Mouse (Mus musculus): ENCODE measurements around the gene Klhl21. TPM values are rescaled to one million over a fixed set of nuclear protein-coding genes. Genes with fewer than 3 reads are reported as not detected.

The Klhl21 gene
- polyA plus RNA-seq, 1 experiment, result 20.5 TPM

- no peak for DNase-seq (ENCODE audit: low read depth)
Measured at GRCm38 (mm10) chr4:151995371-151996172, 13.0 kb upstream of the Klhl21 start.

DNA sequence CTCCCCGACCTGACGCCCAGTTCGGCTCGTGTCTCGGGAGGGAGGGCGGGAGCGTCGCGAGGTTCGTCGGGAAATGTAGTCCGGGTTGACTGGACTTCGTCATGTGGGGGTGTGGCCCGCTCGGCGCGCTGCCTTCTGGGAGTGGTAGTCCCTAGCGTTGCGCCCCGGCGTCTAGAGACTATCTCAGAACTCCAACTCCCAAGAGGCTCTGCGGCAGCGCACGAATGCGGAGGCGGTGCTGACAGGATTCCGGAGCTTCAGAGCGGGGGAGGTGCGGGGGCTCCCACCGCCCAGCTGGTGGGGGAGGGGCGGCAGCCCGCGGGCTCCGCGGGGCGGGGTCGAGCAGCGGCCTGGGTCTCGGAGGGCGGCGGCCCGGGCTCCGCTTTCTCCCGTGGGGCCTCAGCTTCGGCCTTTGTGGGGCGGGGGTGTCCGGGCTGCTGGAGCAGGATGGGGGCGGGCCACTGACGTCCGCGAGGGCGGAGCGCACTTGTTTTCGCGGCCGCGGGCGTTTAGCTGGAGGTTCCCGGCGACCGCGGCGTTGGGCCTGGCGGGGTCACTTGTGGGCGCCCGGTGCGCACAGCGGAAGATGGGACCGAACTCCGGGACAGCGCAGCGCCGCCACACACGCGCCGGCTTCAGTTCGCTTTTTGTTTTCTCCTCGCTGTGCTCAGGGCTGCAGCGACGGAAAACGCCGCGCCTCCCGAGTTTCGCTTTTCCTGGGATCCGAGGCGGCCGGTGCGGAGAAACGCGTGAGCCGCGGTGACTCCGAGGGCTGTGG is 12.2 kb upstream of the Klhl21 start, which contains the start of gene Phf13:
Phf13 (minus strand) TSS at position 86 of the 778 bp plus-strand sequence.
- peak; percentile 72 for DNase-seq (ENCODE audit: low read depth)

DNA sequence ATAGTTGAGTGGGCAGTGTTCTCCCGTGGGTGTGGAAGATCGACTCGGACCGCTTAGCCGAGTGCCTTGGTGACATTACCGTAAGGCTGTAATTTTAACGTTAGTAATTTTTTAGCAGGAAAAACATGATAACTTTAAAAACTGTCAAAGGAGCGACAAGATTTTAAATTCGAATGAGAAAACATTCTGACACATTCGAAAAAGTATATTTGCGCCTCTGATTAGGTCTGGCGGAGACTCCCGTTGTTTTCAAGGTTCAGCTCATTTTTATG is 11.7 kb upstream of the Klhl21 start:
- DNase-seq (ENCODE audit: low read depth), result no peak

DNA sequence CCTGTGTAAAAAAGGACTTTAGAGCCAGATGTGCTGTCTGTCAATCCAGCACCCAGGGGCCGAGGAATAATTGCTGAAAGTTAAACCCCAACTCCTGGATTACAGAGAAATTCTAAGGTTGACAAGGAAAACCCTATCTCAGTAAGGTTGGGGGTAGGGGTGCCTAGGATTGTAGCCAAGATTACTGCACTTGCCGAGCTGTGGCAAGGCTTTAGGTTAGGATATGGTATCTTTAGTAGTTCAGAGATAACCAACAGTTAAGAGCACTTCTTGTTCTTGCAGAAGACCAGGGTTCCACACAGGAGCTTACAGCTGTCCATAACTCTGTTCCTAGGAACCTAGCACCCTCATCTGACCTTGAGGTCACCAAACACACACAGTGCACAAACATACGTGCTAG is 10.9 kb upstream of the Klhl21 start:
- DNase-seq (ENCODE audit: low read depth), result no peak

- no peak for DNase-seq (ENCODE audit: low read depth)
Measured at GRCm38 (mm10) chr4:151999481-151999880, 9.1 kb upstream of the Klhl21 start.

- DNase-seq (ENCODE audit: low read depth), result no peak
Measured at GRCm38 (mm10) chr4:152000906-152001305, 7.7 kb upstream of the Klhl21 start.

DNA sequence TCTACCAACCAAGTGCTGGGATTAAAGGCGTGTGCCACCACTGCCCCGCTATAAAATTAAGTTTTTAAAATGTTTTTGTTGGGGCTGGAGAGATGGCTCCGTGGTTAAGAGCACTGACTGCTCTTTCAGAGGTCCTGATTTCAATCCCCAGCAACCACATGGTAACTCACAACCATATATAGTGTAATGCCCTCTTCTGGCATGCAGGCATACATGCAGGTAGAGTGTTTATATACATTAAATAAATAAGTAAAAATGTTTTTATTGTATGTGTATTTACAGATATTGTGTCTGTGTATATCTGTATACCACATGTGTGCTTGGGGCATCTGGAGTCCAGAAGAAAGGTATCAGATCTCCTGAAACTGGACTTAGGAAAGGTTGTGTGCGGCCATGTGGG is 7.3 kb upstream of the Klhl21 start:
- no peak for DNase-seq (ENCODE audit: low read depth)

- no peak for DNase-seq (ENCODE audit: low read depth)
Measured at GRCm38 (mm10) chr4:152002063-152002462, 6.5 kb upstream of the Klhl21 start.

- DNase-seq (ENCODE audit: low read depth), result no peak
Measured at GRCm38 (mm10) chr4:152006137-152006536, 2.5 kb upstream of the Klhl21 start.

DNA sequence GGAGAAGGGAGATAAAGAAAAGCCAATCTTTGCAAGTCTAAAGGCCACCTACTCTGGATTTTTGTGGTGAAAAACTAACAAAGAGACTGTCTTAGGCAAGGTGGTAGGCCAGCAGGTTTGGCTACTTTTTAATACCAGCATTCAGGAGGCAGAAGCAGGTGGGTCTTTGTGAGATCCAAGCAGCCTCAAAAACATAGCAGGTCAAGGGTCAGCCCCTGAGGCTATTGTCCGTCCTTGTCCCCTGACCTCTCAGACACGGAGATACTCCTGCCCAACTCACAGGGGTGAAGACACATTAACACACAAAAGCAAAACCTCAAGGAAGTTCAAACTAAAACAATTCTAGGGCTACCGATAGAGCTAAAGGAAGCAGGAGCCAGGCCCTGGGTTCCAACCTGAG is 1.8 kb upstream of the Klhl21 start:
- no peak for DNase-seq (ENCODE audit: low read depth)

GRCm38 (mm10) chr4:152007481-152008147 is 989 bp upstream of the Klhl21 start:
- DNase-seq (ENCODE audit: low read depth), result no peak

DNA sequence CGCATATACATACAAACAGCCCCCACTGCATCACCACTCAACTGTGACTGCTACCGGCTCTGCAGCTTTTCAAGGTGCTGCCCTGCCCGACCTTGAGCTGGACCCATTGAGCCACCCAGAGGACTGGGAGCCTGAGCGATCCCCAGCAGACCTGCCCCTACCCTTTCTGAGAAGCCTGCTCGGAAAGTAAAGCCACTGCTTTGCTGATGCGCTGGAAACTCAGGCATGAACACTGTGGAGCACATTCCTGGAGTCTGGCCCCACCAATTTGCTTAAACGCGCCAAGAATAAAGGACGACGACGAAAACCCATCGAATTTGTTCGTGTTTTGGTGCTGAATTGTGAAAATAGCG is 479 bp upstream of the Klhl21 start:
- no peak for DNase-seq (ENCODE audit: low read depth)

DNA sequence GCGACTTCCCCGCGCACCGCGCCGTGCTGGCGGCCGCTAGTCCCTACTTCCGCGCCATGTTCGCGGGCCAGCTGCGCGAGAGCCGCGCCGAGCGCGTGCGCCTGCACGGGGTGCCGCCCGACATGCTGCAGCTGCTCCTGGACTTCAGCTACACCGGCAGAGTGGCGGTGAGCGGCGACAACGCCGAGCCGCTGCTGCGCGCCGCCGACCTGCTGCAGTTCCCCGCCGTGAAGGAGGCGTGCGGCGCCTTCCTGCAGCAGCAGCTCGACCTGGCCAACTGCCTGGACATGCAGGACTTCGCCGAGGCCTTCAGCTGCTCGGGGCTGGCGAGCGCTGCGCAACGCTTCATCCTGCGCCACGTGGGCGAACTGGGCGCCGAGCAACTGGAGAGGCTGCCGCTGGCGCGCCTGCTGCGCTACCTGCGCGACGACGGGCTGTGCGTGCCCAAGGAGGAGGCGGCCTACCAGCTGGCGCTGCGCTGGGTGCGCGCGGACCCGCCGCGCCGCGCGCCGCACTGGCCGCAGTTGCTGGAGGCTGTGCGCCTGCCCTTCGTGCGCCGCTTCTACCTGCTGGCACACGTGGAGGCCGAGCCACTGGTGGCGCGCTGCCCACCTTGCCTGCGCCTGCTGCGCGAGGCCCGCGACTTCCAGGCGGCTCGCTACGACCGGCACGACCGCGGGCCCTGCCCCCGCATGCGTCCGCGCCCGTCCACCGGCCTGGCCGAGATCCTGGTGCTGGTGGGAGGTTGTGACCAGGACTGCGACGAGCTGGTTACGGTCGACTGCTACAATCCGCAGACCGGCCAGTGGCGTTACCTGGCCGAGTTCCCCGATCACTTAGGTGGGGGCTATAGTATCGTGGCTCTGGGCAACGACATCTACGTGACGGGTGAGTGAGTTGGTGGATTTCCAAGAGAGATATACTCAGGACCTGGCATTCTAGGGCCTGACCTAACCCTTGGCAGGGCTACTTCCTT is 761 bp downstream of the Klhl21 start:
- no peak for DNase-seq (ENCODE audit: low read depth)

DNA sequence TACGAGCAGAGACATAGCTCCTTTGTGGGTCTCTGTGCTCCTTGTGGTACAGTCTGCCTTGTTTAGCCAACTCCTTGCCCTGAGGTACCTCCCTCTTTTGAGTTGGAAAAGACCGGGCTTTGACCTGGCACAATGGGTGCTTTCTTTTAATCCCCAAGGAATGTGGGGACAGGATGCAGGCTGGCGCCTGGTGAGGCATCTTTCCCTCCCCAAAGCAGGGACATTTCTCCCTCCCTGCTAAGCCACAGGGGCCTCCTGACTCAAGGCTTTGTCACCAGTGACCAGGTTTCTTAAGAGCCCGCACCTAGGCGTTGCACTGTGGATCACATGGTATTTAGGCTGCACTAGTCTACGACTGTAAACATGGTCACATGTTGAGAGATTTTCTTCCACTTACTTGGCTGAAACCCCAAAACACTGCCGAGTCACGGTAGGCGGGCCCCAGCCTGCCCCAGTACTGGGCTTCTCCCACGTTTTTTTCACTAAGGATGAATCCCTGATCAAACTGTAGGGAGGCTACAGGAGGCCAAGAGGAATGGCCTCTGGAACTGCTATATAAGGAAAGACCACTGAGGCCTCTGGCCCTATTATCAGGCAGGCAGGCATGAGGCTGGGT is 1.6 kb downstream of the Klhl21 start:
- no peak for DNase-seq (ENCODE audit: low read depth)

- no peak for DNase-seq (ENCODE audit: low read depth)
Measured at GRCm38 (mm10) chr4:152010707-152011134, 2.1 kb downstream of the Klhl21 start.

DNA sequence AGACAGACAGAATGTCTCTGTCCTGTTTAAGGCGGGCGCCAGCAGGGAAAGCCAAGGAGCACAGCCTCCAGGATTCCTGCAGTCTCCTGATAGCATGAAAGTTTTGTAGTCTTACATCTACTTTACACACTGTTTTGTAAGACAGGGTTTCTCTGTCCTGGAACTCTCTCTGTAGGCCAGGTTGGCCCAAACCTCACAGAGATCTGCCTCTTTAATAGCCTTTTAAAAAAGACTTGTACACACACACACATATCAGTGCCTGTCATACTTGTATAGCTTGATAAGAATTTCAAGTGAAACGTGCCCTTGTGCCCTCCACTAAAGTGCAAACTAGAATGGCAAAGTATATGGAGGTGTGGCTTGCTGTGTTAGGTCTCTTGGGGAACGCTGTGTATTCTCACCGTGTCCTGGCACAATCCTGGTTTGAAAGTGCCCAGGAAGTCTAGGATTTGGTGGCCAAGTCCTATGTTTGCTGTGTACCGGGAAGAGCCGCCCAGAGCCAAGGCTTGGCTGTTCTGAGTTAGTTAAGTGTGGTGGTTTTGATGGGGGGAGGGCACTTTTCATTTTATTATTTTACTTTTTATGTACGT is 2.7 kb downstream of the Klhl21 start:
- no peak for DNase-seq (ENCODE audit: low read depth)

DNA sequence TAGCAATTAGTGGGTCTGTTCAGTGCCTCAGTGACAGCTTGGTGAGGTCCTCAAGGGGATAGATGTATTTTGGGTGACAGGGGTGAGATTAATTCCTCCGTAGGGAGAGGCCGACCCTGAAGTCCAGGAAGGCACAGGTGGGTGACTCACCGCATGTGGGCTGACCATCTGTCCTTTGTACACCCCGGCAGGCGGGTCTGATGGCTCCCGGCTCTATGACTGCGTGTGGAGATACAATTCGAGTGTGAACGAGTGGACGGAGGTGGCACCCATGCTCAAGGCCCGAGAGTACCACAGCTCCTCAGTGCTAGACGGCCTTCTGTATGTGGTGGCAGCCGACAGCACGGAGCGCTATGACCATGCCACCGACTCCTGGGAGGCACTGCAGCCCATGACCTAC is 3.5 kb downstream of the Klhl21 start:
- no peak for DNase-seq (ENCODE audit: low read depth)

DNA sequence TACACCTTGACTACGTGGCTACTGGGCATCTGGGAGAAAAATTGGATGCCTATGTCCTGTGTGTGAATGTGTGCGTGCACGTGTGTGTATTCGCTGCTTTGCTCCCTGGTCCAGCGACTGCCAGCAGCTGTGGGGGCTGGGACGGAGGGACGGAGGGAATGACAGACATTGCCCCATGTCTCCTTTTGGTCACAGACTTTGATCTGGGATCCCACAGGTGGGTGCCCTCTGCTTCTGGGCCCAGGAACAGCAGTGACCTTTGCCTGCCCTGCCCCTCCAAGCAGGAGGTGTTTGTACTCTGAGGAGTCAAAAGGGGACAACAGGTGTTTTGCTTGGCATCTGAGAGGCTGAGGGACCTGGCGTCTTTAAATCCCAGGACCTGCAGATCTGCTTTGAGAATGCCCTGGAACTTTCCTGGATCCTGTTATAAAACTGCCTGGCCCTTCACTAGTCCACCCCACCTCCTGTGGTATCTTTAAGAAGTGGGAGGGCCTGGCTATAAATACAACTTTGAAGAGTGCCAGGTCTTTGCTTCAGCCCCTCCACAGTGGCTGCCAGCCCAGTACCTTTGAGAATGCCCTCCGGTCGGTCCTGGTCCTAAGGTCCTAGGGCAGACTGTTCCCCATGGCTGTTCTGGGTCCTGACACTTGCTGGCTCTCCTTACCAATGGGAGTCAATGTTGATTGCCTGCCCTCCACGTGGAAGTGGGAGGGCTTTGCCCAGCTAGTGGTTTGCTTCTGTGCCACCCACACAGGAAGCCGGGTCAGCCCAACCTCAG is 4.6 kb downstream of the Klhl21 start:
- no peak for DNase-seq (ENCODE audit: low read depth)

DNA sequence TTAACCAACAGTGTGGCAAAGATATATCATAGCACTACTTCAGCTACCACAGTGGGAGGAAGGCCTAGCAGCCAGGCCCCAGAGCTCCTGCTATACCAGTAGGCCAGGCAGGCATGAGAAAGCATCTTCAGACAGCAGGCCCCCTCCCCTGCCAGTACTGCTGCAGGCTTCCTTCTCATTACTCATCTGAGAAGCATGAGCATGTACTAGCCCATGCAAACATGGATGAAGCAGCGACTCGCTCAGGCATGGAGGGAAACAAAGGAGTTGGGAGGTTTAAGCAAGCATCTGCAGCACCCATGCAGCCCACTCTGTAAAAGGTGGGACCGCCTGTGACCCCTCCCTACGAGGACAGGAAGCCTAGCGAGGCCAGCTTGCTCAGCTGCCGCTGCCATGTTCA is 10.5 kb downstream of the Klhl21 start:
- DNase-seq (ENCODE audit: low read depth), result no peak

GRCm38 (mm10) chr4:152020024-152020423 is 11.4 kb downstream of the Klhl21 start:
- DNase-seq (ENCODE audit: low read depth), result no peak

Measured in gonadal fat pad, adult 2 months (tissue).